9 mouse cellular contexts compared by ENCODE assay signal in the genomic region with DNA sequence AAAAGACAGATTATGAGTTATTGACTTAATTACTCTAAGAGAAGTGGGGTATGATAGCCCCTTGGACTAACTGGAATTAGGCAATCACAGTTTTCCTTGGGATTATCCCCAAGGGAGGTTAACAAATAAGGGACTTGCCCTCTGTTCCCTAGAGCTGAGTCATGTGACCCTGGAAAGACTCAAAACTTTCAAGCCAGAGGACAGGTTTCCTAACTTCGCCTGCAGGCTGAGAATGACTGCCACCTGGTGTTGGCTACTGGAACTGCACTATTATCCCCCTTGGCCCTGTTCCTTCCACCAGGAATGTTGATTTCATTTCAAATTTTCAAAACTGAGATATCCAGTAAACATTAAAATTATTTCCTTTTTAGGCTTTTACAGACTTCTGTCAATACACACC.
DNase-seq lines count a peak whose midpoint lies in the region; ATAC-seq lines count a peak whose summit lies in the region.
"Had no signal": no experiment of that assay in that cellular context is flagged by ENCODE, and none has a peak within 500 bp of the region (broad histone marks: within the 10 kb centered on the region; RNA-seq: fewer than 3 reads in every experiment).

No protein-coding gene starts in this region.

- no peaks in the 10 kb centered on the region for H3K9me3 ChIP-seq in hindbrain, embryonic 14.5 days (ENCODE audit: control insufficient read depth, low read length)
- H3K9me3 ChIP-seq in hindbrain, embryonic 16.5 days (ENCODE audit: control insufficient read depth, low read length): 0 out of 2 replicates have a peak, but pooled peaks cover 2% of the 10 kb centered on the region
- no peaks in the 10 kb centered on the region for H3K9me3 ChIP-seq in embryonic facial prominence, embryonic 11.5 days (replicated peaks; ENCODE audit: control insufficient read depth, low read length)
- H3K9me3 ChIP-seq in heart, embryonic 11.5 days (replicated peaks; ENCODE audit: control insufficient read depth, low read length): no peaks in the 10 kb centered on the region

- ATAC-seq in hindbrain, embryonic 14.5 days (ENCODE audit: low FRiP score): no peak
- no peak for ATAC-seq in hindbrain, embryonic 16.5 days
- ATAC-seq in embryonic facial prominence, embryonic 11.5 days (replicated peaks; ENCODE audit: insufficient number of reproducible peaks, low FRiP score, low TSS enrichment, low read depth): no peak
- ATAC-seq in heart, embryonic 11.5 days (replicated peaks; ENCODE audit: insufficient number of reproducible peaks, low FRiP score, low TSS enrichment): no peak
- ATAC-seq in megakaryocyte, adult 5-6 weeks (ENCODE audit: poor library complexity, severe bottlenecking): peak; percentile 55

- no peaks in the 10 kb centered on the region for H3K36me3 ChIP-seq in hindbrain, embryonic 14.5 days (replicated peaks; ENCODE audit: control insufficient read depth, insufficient read depth)
- H3K36me3 ChIP-seq in hindbrain, embryonic 16.5 days (ENCODE audit: control insufficient read depth, insufficient read depth, low read length): no peaks in the 10 kb centered on the region
- H3K36me3 ChIP-seq in embryonic facial prominence, embryonic 11.5 days (replicated peaks; ENCODE audit: control insufficient read depth, insufficient read depth, low read depth, low read length): no peaks in the 10 kb centered on the region
- no peaks in the 10 kb centered on the region for H3K36me3 ChIP-seq in heart, embryonic 11.5 days (ENCODE audit: control insufficient read depth, insufficient read depth, low read length)

- WGBS in hindbrain, embryonic 14.5 days: 13% methylated on average over 1 of the region's 1 CpGs
- 0% methylated on average over 1 of the region's 1 CpGs for WGBS in hindbrain, embryonic 16.5 days
- WGBS in embryonic facial prominence, embryonic 11.5 days: 5% methylated on average over 1 of the region's 1 CpGs
- 3% methylated on average over 1 of the region's 1 CpGs for WGBS in heart, embryonic 11.5 days (ENCODE audit: insufficient replicate concordance)

- no peaks in the 10 kb centered on the region for H3K4me1 ChIP-seq in hindbrain, embryonic 14.5 days (replicated peaks; ENCODE audit: control insufficient read depth, insufficient read depth, low read length)
- H3K4me1 ChIP-seq in hindbrain, embryonic 16.5 days (ENCODE audit: control insufficient read depth, insufficient read depth, low read depth, low read length): no peaks in the 10 kb centered on the region
- H3K4me1 ChIP-seq in embryonic facial prominence, embryonic 11.5 days (ENCODE audit: control insufficient read depth, insufficient read depth, low read length): no peaks in the 10 kb centered on the region
- peaks cover 46% of the 10 kb centered on the region for H3K4me1 ChIP-seq in heart, embryonic 11.5 days (ENCODE audit: control insufficient read depth, insufficient read depth, low read length)

- peak; percentile 84 for DNase-seq in hindbrain, embryonic 14.5 days (ENCODE audit: low spot score)
- peak; percentile 68 for DNase-seq in adrenal gland, adult 8-10 months
- peak; percentile 84 for DNase-seq in embryonic facial prominence, embryonic 11.5 days (ENCODE audit: low spot score)
- DNase-seq in kidney, postnatal 25 days: peak; percentile 84 to 89
- peak; percentile 32 for DNase-seq in thymus, postnatal 0 days (ENCODE audit: low spot score)

- H3K27me3 ChIP-seq in hindbrain, embryonic 14.5 days (ENCODE audit: control insufficient read depth, insufficient read depth, low read length): no peaks in the 10 kb centered on the region
- no peaks in the 10 kb centered on the region for H3K27me3 ChIP-seq in hindbrain, embryonic 16.5 days (replicated peaks; ENCODE audit: control insufficient read depth, insufficient read depth, low read length)
- no peaks in the 10 kb centered on the region for H3K27me3 ChIP-seq in embryonic facial prominence, embryonic 11.5 days (ENCODE audit: control insufficient read depth, insufficient read depth, low read length)
- H3K27me3 ChIP-seq in heart, embryonic 11.5 days (ENCODE audit: control insufficient read depth, insufficient read depth, low read length): no peaks in the 10 kb centered on the region

- H3K4me3 ChIP-seq in hindbrain, embryonic 14.5 days (replicated peaks; ENCODE audit: low read length): no peak overlapping the region
- H3K4me3 ChIP-seq in hindbrain, embryonic 16.5 days (ENCODE audit: low read length): no peak overlapping the region
- no peak overlapping the region for H3K4me3 ChIP-seq in embryonic facial prominence, embryonic 11.5 days (ENCODE audit: low read depth, low read length)
- no peak overlapping the region for H3K4me3 ChIP-seq in heart, embryonic 11.5 days (ENCODE audit: low read depth, low read length)
- H3K4me3 ChIP-seq: erythroblast, embryonic 14.5 days had no signal

- H3K9ac ChIP-seq in hindbrain, embryonic 14.5 days: no peak overlapping the region
- H3K9ac ChIP-seq in hindbrain, embryonic 16.5 days (ENCODE audit: low read depth, low read length): no peak overlapping the region
- no peak overlapping the region for H3K9ac ChIP-seq in embryonic facial prominence, embryonic 11.5 days (replicated peaks; ENCODE audit: low read length)
- 0 out of 2 replicates have a peak overlapping the region, but pooled peaks have one; percentile 5 for H3K9ac ChIP-seq in heart, embryonic 11.5 days (ENCODE audit: low read depth, low read length)

- H3K4me2 ChIP-seq in hindbrain, embryonic 14.5 days (replicated peaks): no peak overlapping the region
- no peak overlapping the region for H3K4me2 ChIP-seq in hindbrain, embryonic 16.5 days (ENCODE audit: low read length)
- H3K4me2 ChIP-seq in embryonic facial prominence, embryonic 11.5 days (ENCODE audit: low read depth, low read length): no peak overlapping the region
- no peak overlapping the region for H3K4me2 ChIP-seq in heart, embryonic 11.5 days

- no peak overlapping the region for H3K27ac ChIP-seq in hindbrain, embryonic 14.5 days
- H3K27ac ChIP-seq in hindbrain, embryonic 16.5 days (ENCODE audit: low read depth, low read length): no peak overlapping the region
- no peak overlapping the region for H3K27ac ChIP-seq in embryonic facial prominence, embryonic 11.5 days (replicated peaks; ENCODE audit: low read depth, low read length)
- peak overlapping the region; percentile 89; the same call in 1 of the 2 replicates for H3K27ac ChIP-seq in heart, embryonic 11.5 days (ENCODE audit: low read depth, low read length)

Comparison
In these comparisons a context has a peak if more than half of its experiments do, and no peak if none do; other contexts are left out.
1. DNase-seq: peak in every context shown above with its lines; median percentile 86 in kidney, postnatal 25 days; 84 in hindbrain, embryonic 14.5 days; 84 in embryonic facial prominence, embryonic 11.5 days; 68 in adrenal gland, adult 8-10 months; 32 in thymus, postnatal 0 days.